Mouse (Mus musculus): ENCODE measurements around the gene Kif3c. TPM values are rescaled to one million over a fixed set of nuclear protein-coding genes. Genes with fewer than 3 reads are reported as not detected.
A peak's percentile ranks its signal among the peaks of the same experiment; 100 is the strongest.

The Kif3c gene
- polyA plus RNA-seq, 2 experiments, result 0.42 to 0.61 TPM

GRCm38 (mm10) chr12:3437815-3438214 is 72.9 kb downstream of the Kif3c start:
- no peak for ATAC-seq (ENCODE audit: insufficient read depth)
- peaks cover 0 to 2% of the 10 kb centered on the region in 2 experiments; a peak in 1 of 4 replicates for H3K4me1 ChIP-seq (replicated peaks; ENCODE audit: control insufficient read depth in 2 of 2, insufficient read depth in 2 of 2, low read length in 1 of 2)
- no peaks in the 10 kb centered on the region for H3K27me3 ChIP-seq (ENCODE audit: control insufficient read depth, insufficient read depth, low read length)
- H3K9me3 ChIP-seq (ENCODE audit: control insufficient read depth, low read length), result no peaks in the 10 kb centered on the region
- H3K4me2 ChIP-seq (ENCODE audit: low read depth), result no peak overlapping the region
- H3K27ac ChIP-seq, result no peak overlapping the region
- peak in 1 of 3 experiments; percentile 20 for DNase-seq (ENCODE audit: low read depth in 3 of 3, low spot score in 3 of 3)
- WGBS (ENCODE audit: insufficient replicate concordance), result 76% methylated on average over 1 of the region's 1 CpGs
- H3K36me3 ChIP-seq (replicated peaks; ENCODE audit: control insufficient read depth, insufficient read depth, low read depth), result no peaks in the 10 kb centered on the region
- TF ChIP-seq EP300 (IDR thresholded peaks at IDR 0.05; ENCODE audit: low read depth), result no peak
- TF ChIP-seq CTCF (IDR thresholded peaks at IDR 0.05; ENCODE audit: low read depth), result peak; percentile 47
- H3K9ac ChIP-seq (replicated peaks), result no peak overlapping the region
- no peak overlapping the region for H3K4me3 ChIP-seq (ENCODE audit: insufficient read depth in 1 of 2, low read depth in 2 of 2, low read length in 2 of 2)

- Histone ChIP-seq H3K9ac (replicated peaks) (no peak overlapping the region), H3K4me2 (ENCODE audit: low read depth) (no peak overlapping the region), H3K4me3 (ENCODE audit: insufficient read depth in 1 of 2, low read depth in 2 of 2, low read length in 2 of 2) (no peak overlapping the region), H3K4me1 (replicated peaks; ENCODE audit: control insufficient read depth in 2 of 2, insufficient read depth in 2 of 2, low read length in 1 of 2) (peaks cover 0 to 2% of the 10 kb centered on the region in 2 experiments; a peak in 1 of 4 replicates), H3K27me3 (ENCODE audit: control insufficient read depth, insufficient read depth, low read length) (no peaks in the 10 kb centered on the region), H3K9me3 (ENCODE audit: control insufficient read depth, low read length) (no peaks in the 10 kb centered on the region), H3K27ac (no peak overlapping the region), H3K36me3 (replicated peaks; ENCODE audit: control insufficient read depth, insufficient read depth, low read depth) (peaks cover 10% of the 10 kb centered on the region)
- no peak for TF ChIP-seq CTCF (IDR thresholded peaks at IDR 0.05; ENCODE audit: low read depth)
- no peak for TF ChIP-seq EP300 (IDR thresholded peaks at IDR 0.05; ENCODE audit: low read depth)
- no peak for DNase-seq (ENCODE audit: low read depth in 3 of 3, low spot score in 3 of 3)
- WGBS (ENCODE audit: insufficient replicate concordance), result 68% methylated on average over 2 of the region's 2 CpGs
- no peak for ATAC-seq (ENCODE audit: insufficient read depth)
These were observed 76.0 kb downstream of the Kif3c start for GRCm38 (mm10) chr12:3440916-3441315.

DNA sequence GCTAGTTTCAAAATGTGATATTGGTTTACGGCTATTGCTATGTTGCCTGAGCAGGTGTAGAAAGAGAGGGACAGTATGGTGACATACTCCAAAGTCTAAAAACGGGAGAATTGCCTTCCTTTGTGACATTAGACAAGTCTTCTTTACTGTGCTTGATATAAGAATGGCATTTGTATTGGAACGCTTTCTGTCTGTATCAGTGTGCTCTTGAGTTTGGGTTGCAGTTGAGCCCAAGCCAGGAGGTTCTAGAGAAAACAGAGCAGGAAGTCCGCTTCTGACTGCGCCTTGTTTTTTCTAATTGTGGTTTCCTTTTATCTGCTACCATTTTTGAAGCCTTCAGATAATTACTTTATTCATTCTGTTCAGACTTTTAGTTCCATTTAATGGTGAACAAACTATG is 76.4 kb downstream of the Kif3c start:
- Histone ChIP-seq H3K4me1 (replicated peaks; ENCODE audit: control insufficient read depth in 2 of 2, insufficient read depth in 2 of 2, low read length in 1 of 2) (peaks cover 0 to 2% of the 10 kb centered on the region in 2 experiments; a peak in 1 of 4 replicates), H3K27me3 (ENCODE audit: control insufficient read depth, insufficient read depth, low read length) (no peaks in the 10 kb centered on the region), H3K4me3 (ENCODE audit: insufficient read depth in 1 of 2, low read depth in 2 of 2, low read length in 2 of 2) (no peak overlapping the region), H3K36me3 (replicated peaks; ENCODE audit: control insufficient read depth, insufficient read depth, low read depth) (peaks cover 10% of the 10 kb centered on the region), H3K9me3 (ENCODE audit: control insufficient read depth, low read length) (no peaks in the 10 kb centered on the region), H3K9ac (replicated peaks) (no peak overlapping the region), H3K4me2 (ENCODE audit: low read depth) (no peak overlapping the region), H3K27ac (no peak overlapping the region)
- 29% methylated on average over 5 of the region's 5 CpGs for WGBS (ENCODE audit: insufficient replicate concordance)
- ATAC-seq (ENCODE audit: insufficient read depth) (no peak), DNase-seq (ENCODE audit: low read depth in 3 of 3, low spot score in 3 of 3) (no peak)
- TF ChIP-seq EP300 (IDR thresholded peaks at IDR 0.05; ENCODE audit: low read depth), result no peak
- no peak for TF ChIP-seq CTCF (IDR thresholded peaks at IDR 0.05; ENCODE audit: low read depth)

DNA sequence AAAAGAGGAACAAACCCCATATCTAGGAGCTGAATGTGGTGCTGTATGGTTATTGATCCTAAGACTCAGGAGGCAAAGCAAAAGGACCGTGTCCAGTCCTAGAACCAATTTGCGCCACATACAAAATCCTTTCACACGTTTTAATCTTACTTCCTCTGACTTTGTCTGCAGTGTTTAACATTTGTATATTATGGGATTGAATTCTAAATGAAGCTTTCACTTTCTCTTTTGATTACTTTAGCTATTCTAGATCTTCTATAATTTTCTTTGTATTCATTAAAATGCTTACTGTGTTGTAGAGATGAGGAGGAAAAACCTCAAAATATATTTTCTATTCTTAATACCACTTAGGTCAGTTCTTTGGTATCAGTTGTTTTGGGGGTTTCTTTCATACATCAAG is 88.6 kb downstream of the Kif3c start:
- no peak overlapping the region for H3K4me2 ChIP-seq (ENCODE audit: low read depth)
- H3K9ac ChIP-seq (replicated peaks), result no peak overlapping the region
- ATAC-seq (ENCODE audit: insufficient read depth) (no peak), DNase-seq (ENCODE audit: low read depth in 3 of 3, low spot score in 3 of 3) (no peak)
- H3K9me3 ChIP-seq (ENCODE audit: control insufficient read depth, low read length), result no peaks in the 10 kb centered on the region
- H3K4me1 ChIP-seq (replicated peaks; ENCODE audit: control insufficient read depth in 2 of 2, insufficient read depth in 2 of 2, low read length in 1 of 2), result no peaks in the 10 kb centered on the region
- 87% methylated on average over 3 of the region's 3 CpGs for WGBS (ENCODE audit: insufficient replicate concordance)
- no peak overlapping the region for H3K27ac ChIP-seq
- TF ChIP-seq EP300 (IDR thresholded peaks at IDR 0.05; ENCODE audit: low read depth), result no peak
- TF ChIP-seq CTCF (IDR thresholded peaks at IDR 0.05; ENCODE audit: low read depth), result no peak
- no peaks in the 10 kb centered on the region for H3K27me3 ChIP-seq (ENCODE audit: control insufficient read depth, insufficient read depth, low read length)
- peaks cover 35% of the 10 kb centered on the region for H3K36me3 ChIP-seq (replicated peaks; ENCODE audit: control insufficient read depth, insufficient read depth, low read depth)
- no peak overlapping the region for H3K4me3 ChIP-seq (ENCODE audit: insufficient read depth in 1 of 2, low read depth in 2 of 2, low read length in 2 of 2)

Other genes starting within 250 kb of the Kif3c start
- gene Rab10, start 55.2 kb upstream of the Kif3c start, polyA plus RNA-seq (2012; rRNA removed), result 19.9 and 28.7 TPM in 2 replicates
- 42.1 and 47.1 TPM in 2 replicates for gene Rab10, start 55.2 kb upstream of the Kif3c start, polyA plus RNA-seq (2014; fragmentation: Nextera tagmentation; extraction: Ambion mirVana)
- 5.9 and 6.7 TPM in 2 replicates for gene Asxl2, start 61.7 kb downstream of the Kif3c start, polyA plus RNA-seq (2012; rRNA removed)
- 7.2 and 8.9 TPM in 2 replicates for gene Asxl2, start 61.7 kb downstream of the Kif3c start, polyA plus RNA-seq (2014; fragmentation: Nextera tagmentation; extraction: Ambion mirVana)
- 13.5 and 16.4 TPM in 2 replicates for gene Dtnb, start 207.2 kb downstream of the Kif3c start, polyA plus RNA-seq (2012; rRNA removed)
- gene Dtnb, start 207.2 kb downstream of the Kif3c start, polyA plus RNA-seq (2014; fragmentation: Nextera tagmentation; extraction: Ambion mirVana), result 17.0 and 23.5 TPM in 2 replicates